ENCODE assay signal across 9 mouse cellular contexts in genomic region chr7:102243870-102244269, GRCm38 (mm10). TPM values are rescaled to one million over a fixed set of nuclear protein-coding genes. Genes with fewer than 3 reads are reported as not detected.
DNase-seq lines count a peak whose midpoint lies in the region; ATAC-seq and TF ChIP-seq lines count a peak whose summit lies in the region.
"Had no signal": no experiment of that assay in that cellular context is flagged by ENCODE, and none has a peak within 500 bp of the region (broad histone marks: within the 10 kb centered on the region; RNA-seq: fewer than 3 reads in every experiment).

No protein-coding gene starts in this region.

- TF ChIP-seq CTCF in hindbrain, postnatal 0 days (IDR thresholded peaks at IDR 0.05; ENCODE audit: low read depth): no peak

- peaks cover 36% of the 10 kb centered on the region for H3K4me1 ChIP-seq in embryonic facial prominence, embryonic 15.5 days
- peaks cover 50% of the 10 kb centered on the region for H3K4me1 ChIP-seq in embryonic facial prominence, embryonic 10.5 days
- peaks cover 59% of the 10 kb centered on the region for H3K4me1 ChIP-seq in intestine, embryonic 15.5 days (replicated peaks)
- 0 out of 2 replicates have a peak, but pooled peaks cover 5% of the 10 kb centered on the region for H3K4me1 ChIP-seq in hindbrain, postnatal 0 days (ENCODE audit: insufficient read depth, low read length)

- ATAC-seq in embryonic facial prominence, embryonic 15.5 days (ENCODE audit: insufficient number of reproducible peaks, low FRiP score, low TSS enrichment, low read depth): no peak
- peak; percentile 11; the same call in 1 of the 2 replicates for ATAC-seq in intestine, embryonic 15.5 days
- ATAC-seq in hindbrain, postnatal 0 days: no peak
- ATAC-seq: forebrain, embryonic 16.5 days had no signal

- no peak for DNase-seq in embryonic facial prominence, embryonic 10.5 days (ENCODE audit: low spot score)
- DNase-seq in B cell, adult 2 months: peak; percentile 37 to 55
- peak; percentile 75 for DNase-seq in lung, postnatal 4 days
- no peak for DNase-seq in left cerebral cortex, adult 8-10 months (ENCODE audit: low spot score in 2 of 2)
- no peak for DNase-seq in hindbrain, postnatal 0 days (ENCODE audit: low spot score)
- no peak for DNase-seq in cerebellum, adult 9-11 months

- no peaks in the 10 kb centered on the region for H3K27me3 ChIP-seq in embryonic facial prominence, embryonic 15.5 days
- H3K27me3 ChIP-seq in embryonic facial prominence, embryonic 10.5 days (replicated peaks; ENCODE audit: low read depth, poor library complexity, severe bottlenecking): no peaks in the 10 kb centered on the region
- no peaks in the 10 kb centered on the region for H3K27me3 ChIP-seq in intestine, embryonic 15.5 days (replicated peaks)
- H3K27me3 ChIP-seq in hindbrain, postnatal 0 days (ENCODE audit: insufficient read depth, low read length): no peaks in the 10 kb centered on the region

- H3K27ac ChIP-seq in embryonic facial prominence, embryonic 15.5 days (replicated peaks): 0 out of 2 replicates have a peak overlapping the region, but pooled peaks have one; percentile 4
- H3K27ac ChIP-seq in embryonic facial prominence, embryonic 10.5 days (replicated peaks): no peak overlapping the region
- H3K27ac ChIP-seq in intestine, embryonic 15.5 days: peak overlapping the region; percentile 67; the same call in 1 of the 2 replicates
- no peak overlapping the region for H3K27ac ChIP-seq in hindbrain, postnatal 0 days

- H3K36me3 ChIP-seq in embryonic facial prominence, embryonic 15.5 days: peaks cover 35% of the 10 kb centered on the region
- peaks cover 50% of the 10 kb centered on the region for H3K36me3 ChIP-seq in embryonic facial prominence, embryonic 10.5 days (replicated peaks)
- peaks cover 14% of the 10 kb centered on the region for H3K36me3 ChIP-seq in intestine, embryonic 15.5 days
- H3K36me3 ChIP-seq in hindbrain, postnatal 0 days (ENCODE audit: insufficient read depth, low read length): peaks cover 13% of the 10 kb centered on the region; the same call in 1 of the 2 replicates

- H3K9ac ChIP-seq in embryonic facial prominence, embryonic 15.5 days: no peak overlapping the region
- no peak overlapping the region for H3K9ac ChIP-seq in intestine, embryonic 15.5 days
- no peak overlapping the region for H3K9ac ChIP-seq in hindbrain, postnatal 0 days (replicated peaks; ENCODE audit: low read length)

- H3K4me2 ChIP-seq in embryonic facial prominence, embryonic 15.5 days (replicated peaks): no peak overlapping the region
- H3K4me2 ChIP-seq in intestine, embryonic 15.5 days (replicated peaks): no peak overlapping the region
- H3K4me2 ChIP-seq in hindbrain, postnatal 0 days (ENCODE audit: low read depth, low read length): no peak overlapping the region

- WGBS in embryonic facial prominence, embryonic 15.5 days: 61% methylated on average over 2 of the region's 2 CpGs
- 70% methylated on average over 2 of the region's 2 CpGs for WGBS in embryonic facial prominence, embryonic 10.5 days
- WGBS in intestine, embryonic 15.5 days: 65% methylated on average over 2 of the region's 2 CpGs
- WGBS in hindbrain, postnatal 0 days: 81% methylated on average over 2 of the region's 2 CpGs

- no peak overlapping the region for H3K4me3 ChIP-seq in embryonic facial prominence, embryonic 15.5 days (replicated peaks)
- H3K4me3 ChIP-seq in embryonic facial prominence, embryonic 10.5 days: no peak overlapping the region
- no peak overlapping the region for H3K4me3 ChIP-seq in intestine, embryonic 15.5 days (replicated peaks)
- H3K4me3 ChIP-seq in hindbrain, postnatal 0 days (ENCODE audit: low read length): no peak overlapping the region

- no peaks in the 10 kb centered on the region for H3K9me3 ChIP-seq in embryonic facial prominence, embryonic 15.5 days (replicated peaks)
- H3K9me3 ChIP-seq in embryonic facial prominence, embryonic 10.5 days: no peaks in the 10 kb centered on the region
- H3K9me3 ChIP-seq in intestine, embryonic 15.5 days: no peaks in the 10 kb centered on the region
- H3K9me3 ChIP-seq in hindbrain, postnatal 0 days (ENCODE audit: low read length): no peaks in the 10 kb centered on the region

RNA-seq across cellular contexts. Expression of gene Rhog, which starts 12.0 kb away (rescaled TPM):
- 69.9 and 70.3 TPM in 2 replicates for polyA plus RNA-seq in embryonic facial prominence, embryonic 15.5 days (2015; fragmentation: Nextera tagmentation; extraction: Ambion mirVana)
- polyA plus RNA-seq in embryonic facial prominence, embryonic 10.5 days (2016; fragmentation: Nextera tagmentation; extraction: Ambion mirVana): 42.5 and 48.4 TPM in 2 replicates
- 60.2 and 62.1 TPM in 2 replicates for polyA plus RNA-seq in intestine, embryonic 15.5 days (2015; fragmentation: Nextera tagmentation; extraction: Ambion mirVana)
- total RNA-seq in left cerebral cortex, adult 8-10 months (2022): 10 to 100 TPM; 34.4 to 46.5 (median 39.2) TPM
- total RNA-seq in hindbrain, postnatal 0 days (2014; rRNA removed): 12.8 and 17.0 TPM in 2 replicates
- polyA plus RNA-seq in hindbrain, postnatal 0 days (2015; fragmentation: Nextera tagmentation; extraction: Ambion mirVana): 22.1 and 22.6 TPM in 2 replicates

RNA-seq across cellular contexts. Expression of gene Stim1, which starts 23.7 kb away (rescaled TPM):
- 39.9 and 42.1 TPM in 2 replicates for polyA plus RNA-seq in embryonic facial prominence, embryonic 15.5 days (2015; fragmentation: Nextera tagmentation; extraction: Ambion mirVana)
- polyA plus RNA-seq in embryonic facial prominence, embryonic 10.5 days (2016; fragmentation: Nextera tagmentation; extraction: Ambion mirVana): 13.0 and 14.6 TPM in 2 replicates
- 20.1 TPM in 2 replicates for polyA plus RNA-seq in intestine, embryonic 15.5 days (2015; fragmentation: Nextera tagmentation; extraction: Ambion mirVana)
- 10 to 100 TPM; 87.0 to 97.5 (median 94.7) TPM for total RNA-seq in left cerebral cortex, adult 8-10 months (2022)
- 32.9 and 34.6 TPM in 2 replicates for total RNA-seq in hindbrain, postnatal 0 days (2014; rRNA removed)
- 17.5 and 17.9 TPM in 2 replicates for polyA plus RNA-seq in hindbrain, postnatal 0 days (2015; fragmentation: Nextera tagmentation; extraction: Ambion mirVana)

RNA-seq across cellular contexts. Expression of gene Pgap2, which starts 33.9 kb away (rescaled TPM):
- 94.2 and 94.5 TPM in 2 replicates for polyA plus RNA-seq in embryonic facial prominence, embryonic 15.5 days (2015; fragmentation: Nextera tagmentation; extraction: Ambion mirVana)
- 61.3 and 62.4 TPM in 2 replicates for polyA plus RNA-seq in embryonic facial prominence, embryonic 10.5 days (2016; fragmentation: Nextera tagmentation; extraction: Ambion mirVana)
- polyA plus RNA-seq in intestine, embryonic 15.5 days (2015; fragmentation: Nextera tagmentation; extraction: Ambion mirVana): 98.9 and 109 TPM in 2 replicates
- 10 to 100 TPM; 23.7 to 28.9 (median 25.5) TPM for total RNA-seq in left cerebral cortex, adult 8-10 months (2022)
- total RNA-seq in hindbrain, postnatal 0 days (2014; rRNA removed): 50.0 and 73.0 TPM in 2 replicates
- polyA plus RNA-seq in hindbrain, postnatal 0 days (2015; fragmentation: Nextera tagmentation; extraction: Ambion mirVana): 59.3 and 61.7 TPM in 2 replicates

RNA-seq across cellular contexts. Expression of gene Nup98, which starts 33.9 kb away (rescaled TPM):
- 29.4 and 31.8 TPM in 2 replicates for polyA plus RNA-seq in embryonic facial prominence, embryonic 15.5 days (2015; fragmentation: Nextera tagmentation; extraction: Ambion mirVana)
- 48.2 and 50.6 TPM in 2 replicates for polyA plus RNA-seq in embryonic facial prominence, embryonic 10.5 days (2016; fragmentation: Nextera tagmentation; extraction: Ambion mirVana)
- polyA plus RNA-seq in intestine, embryonic 15.5 days (2015; fragmentation: Nextera tagmentation; extraction: Ambion mirVana): 31.4 and 33.4 TPM in 2 replicates
- total RNA-seq in left cerebral cortex, adult 8-10 months (2022): 10 to 100 TPM; 40.7 to 43.0 (median 41.7) TPM
- total RNA-seq in hindbrain, postnatal 0 days (2014; rRNA removed): 33.9 and 37.1 TPM in 2 replicates
- polyA plus RNA-seq in hindbrain, postnatal 0 days (2015; fragmentation: Nextera tagmentation; extraction: Ambion mirVana): 11.0 and 11.2 TPM in 2 replicates

Comparison
In these comparisons a context has a peak if more than half of its experiments do, and no peak if none do; other contexts are left out.
1. H3K27ac ChIP-seq: peak in embryonic facial prominence, embryonic 15.5 days (single experiment) and intestine, embryonic 15.5 days (single experiment); none in embryonic facial prominence, embryonic 10.5 days (single experiment) and hindbrain, postnatal 0 days (single experiment).
2. DNase-seq: peak in B cell, adult 2 months (2 of 2) and lung, postnatal 4 days (2 of 2); none in embryonic facial prominence, embryonic 10.5 days (single experiment), left cerebral cortex, adult 8-10 months (0 of 2), hindbrain, postnatal 0 days (single experiment) and cerebellum, adult 9-11 months (single experiment).